Mouse (Mus musculus): ENCODE data around the gene Prkcd.

Gene Prkcd

DNA sequence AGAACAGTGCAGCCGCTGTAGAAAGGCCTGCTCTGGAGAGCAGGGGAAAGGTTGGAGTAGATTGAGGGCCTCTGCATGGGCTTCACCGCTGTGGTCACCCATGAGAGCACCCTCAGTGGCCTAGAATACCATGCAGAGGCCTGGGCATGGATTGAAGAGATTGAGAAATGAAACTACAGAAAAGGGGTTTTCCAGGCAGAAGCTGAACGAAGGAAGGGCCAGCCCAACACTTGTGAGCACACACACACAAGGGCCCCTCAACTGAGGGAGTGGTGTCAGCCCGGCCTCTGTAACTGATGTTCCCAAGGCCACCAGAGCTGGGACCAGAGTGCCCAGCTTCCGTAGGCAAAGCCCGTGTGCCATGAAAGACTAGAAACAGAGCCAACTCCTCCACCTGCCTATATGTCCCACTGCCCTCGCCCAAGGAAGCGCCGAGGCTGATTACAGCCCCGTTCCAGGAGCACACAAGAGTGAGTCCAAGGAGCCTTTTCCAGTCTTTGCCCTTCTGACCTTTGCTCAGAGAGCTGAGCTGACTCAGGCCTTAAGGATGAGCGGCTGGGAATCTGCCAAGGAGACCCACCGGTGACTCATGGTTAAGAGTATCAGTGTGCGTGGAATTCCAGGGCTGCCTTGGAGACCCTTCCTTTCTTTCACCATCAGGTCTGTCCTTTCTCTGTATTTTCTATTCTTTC lies 9.4 kb upstream of the Prkcd start:
- no peak for DNase-seq (ENCODE audit: low spot score in 2 of 2)

DNA sequence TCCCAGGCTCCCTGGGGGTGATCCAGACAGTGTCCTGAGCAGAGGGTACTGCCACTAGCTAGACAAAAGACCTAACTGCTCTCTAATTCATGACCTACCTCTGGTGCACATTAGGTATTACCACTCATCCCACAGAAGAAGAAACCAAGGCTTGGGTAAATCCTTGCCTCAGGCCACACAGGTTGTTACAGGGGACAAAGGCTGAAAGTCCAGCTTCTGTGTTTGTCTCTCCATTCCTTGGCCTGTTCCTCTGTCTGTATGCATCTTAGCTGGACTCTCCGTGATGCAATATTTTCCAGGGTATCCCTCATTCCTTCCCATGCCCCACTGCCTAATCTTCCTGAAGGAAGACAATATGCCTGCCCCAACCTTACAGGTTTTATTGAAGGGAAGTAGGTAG lies 8.4 kb upstream of the Prkcd start:
- DNase-seq (ENCODE audit: low spot score in 2 of 2) = no peak

DNA sequence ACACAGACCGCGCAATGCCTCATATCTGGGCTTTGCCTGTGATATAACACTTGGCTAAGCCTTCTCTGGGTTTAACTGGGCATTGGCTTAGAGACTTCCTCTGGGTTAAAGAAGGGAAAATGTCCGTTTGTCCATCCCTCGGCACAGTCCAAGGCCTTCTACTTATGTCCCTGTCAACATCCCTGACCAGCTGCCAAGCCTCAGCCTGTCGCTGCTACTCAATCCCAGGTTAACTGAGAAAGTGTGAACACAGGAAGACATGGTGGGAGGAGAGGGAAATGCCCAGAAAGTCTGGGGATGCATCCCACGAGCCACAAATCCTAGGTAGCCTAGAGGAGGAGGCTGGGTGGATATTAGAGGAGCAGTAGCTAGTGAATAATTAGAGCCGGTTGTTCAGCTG lies 7.7 kb upstream of the Prkcd start:
- DNase-seq (ENCODE audit: low spot score in 2 of 2) = no peak

DNA sequence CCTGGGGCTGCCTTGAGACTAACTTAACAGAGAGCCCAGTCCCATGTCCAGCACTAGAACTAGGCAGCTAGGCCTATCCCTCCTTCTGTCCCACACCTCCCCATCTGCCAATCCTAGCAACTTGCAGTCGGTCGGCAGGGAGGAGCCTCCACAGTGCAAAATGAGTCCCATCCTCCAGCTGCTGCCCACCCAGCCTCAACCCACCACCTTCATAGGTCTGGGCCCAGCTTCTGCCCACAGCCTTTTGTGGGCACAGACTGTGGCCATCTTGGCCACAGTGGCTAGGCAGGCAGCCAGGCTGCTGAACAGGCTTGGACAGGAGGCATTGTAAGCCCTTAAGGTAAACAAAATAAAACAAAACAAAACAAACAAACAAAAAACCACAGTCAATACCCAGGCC lies 5.8 kb upstream of the Prkcd start:
- no peak for DNase-seq (ENCODE audit: low spot score in 2 of 2)

DNA sequence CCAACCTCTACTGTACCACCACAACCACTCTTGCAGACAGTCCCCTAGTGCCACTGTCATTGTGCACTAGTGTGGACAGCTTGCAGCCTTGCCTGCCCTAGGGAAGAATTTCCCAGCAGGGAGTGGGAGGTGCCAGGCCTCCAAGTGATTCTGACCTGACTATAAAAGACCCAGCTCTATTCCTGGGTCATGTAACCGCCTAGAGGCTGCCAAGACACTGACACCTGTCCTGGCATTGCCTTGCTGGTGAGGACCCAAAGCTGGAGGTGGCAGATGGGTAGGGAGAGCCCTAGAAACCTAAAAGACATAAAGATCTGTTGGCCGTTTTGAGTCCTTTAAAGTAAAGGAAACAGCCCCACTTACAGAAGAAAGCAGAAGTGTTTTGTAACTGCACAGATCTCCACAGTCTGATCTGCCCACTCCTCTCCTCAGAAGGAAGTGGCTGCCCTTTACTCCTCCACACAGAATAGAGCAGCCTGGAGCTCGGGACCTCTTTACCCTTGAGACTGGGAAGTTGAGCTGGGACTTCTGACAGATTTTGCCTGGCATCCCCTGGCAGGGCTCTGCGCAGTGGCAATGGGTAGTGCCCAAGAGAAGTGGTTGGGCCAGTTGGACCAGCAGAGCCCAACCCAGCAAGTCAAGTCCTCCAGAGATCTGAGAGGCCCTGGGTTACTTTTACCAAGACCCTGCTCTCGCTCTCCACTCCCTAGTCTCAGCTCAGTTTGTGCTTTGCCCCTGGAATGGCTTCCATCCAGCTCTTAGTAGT lies 5.0 kb upstream of the Prkcd start:
- no peak for DNase-seq (ENCODE audit: low spot score in 2 of 2)

DNA sequence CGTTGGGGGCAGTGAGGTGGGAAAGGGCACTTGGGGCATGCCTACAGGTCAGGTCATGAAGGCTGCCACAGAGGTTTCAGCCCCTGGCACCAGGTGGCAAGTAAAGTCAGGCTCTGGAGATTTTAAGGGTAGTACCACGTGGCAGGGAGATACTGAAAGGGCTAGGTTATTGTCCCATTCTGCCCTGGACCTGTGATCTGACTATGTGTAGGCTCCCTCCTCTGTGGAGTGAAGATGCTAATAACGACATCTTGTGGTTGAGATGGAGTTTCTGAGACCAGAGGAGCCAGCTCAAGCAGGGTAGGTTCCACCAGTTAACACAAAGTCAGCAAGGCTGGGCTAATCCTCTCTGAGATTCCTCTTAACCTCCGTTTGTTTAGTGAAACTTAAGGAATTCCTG lies 3.8 kb upstream of the Prkcd start:
- no peak for DNase-seq (ENCODE audit: low spot score in 2 of 2)

DNA sequence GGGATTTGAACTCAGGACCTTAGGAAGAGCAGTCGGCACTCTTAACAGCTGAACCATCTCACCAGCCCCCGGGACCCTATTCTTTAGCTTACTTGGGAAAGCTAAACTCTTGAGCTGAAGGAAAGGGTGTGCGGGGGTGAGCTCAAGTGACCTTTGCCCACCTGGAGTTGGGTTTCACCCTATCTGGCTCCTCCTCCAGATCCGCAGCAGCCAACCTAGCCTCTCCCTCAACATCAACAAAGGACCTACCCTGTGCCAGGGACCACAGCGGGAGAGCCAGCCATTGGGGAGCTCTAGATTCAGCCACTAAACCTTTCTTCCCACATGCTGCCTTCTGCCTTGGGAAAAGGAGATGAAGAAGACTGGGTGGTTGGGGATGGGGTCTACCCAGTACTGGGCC lies 2.2 kb upstream of the Prkcd start:
- no peak for DNase-seq (ENCODE audit: low spot score in 2 of 2)

DNA sequence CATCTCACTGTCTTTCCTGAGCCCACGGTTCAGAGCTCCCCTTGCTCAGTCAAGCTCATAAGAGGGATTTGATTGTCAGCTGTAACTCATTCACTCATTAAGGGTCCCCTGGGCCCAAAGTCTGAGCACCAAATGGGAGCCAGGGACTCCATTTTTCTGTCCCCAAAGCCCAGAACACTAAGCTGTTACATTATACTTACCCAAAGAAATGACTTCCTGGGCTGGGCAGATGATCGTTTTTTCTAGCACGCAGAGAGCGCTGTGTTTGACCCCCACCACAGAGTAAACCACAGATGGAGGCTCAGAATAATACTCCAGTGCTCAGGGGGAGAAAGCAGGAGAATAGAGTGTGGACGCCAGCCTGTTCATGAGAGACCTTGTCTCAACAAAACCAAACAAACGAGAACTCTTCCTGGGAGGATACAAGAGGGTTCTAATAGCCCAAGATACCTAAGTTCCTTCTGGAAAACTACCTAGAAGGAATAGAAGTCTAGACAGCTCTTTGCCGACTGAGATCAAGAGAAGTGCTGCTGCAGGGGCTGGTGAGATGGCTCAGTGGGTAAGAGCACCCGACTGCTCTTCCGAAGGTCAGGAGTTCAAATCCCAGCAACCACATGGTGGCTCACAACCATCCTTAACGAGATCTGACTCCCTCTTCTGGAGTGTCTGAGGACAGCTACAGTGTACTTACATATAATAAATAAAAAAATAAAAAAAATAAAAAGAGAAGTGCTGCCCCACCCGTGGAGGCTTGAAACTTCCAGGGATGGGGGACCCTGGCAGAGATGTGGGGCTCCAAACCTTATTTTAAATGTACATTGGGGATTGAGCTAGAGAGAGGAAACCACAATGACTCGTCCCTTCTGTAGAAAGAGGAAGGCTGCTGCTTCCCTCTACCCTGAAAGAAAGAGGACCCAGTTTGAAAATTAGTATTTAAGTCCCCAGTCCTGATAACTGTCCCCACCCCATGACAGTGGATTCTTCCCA lies 1.0 kb upstream of the Prkcd start:
- DNase-seq (ENCODE audit: low spot score in 2 of 2) = no peak

DNA sequence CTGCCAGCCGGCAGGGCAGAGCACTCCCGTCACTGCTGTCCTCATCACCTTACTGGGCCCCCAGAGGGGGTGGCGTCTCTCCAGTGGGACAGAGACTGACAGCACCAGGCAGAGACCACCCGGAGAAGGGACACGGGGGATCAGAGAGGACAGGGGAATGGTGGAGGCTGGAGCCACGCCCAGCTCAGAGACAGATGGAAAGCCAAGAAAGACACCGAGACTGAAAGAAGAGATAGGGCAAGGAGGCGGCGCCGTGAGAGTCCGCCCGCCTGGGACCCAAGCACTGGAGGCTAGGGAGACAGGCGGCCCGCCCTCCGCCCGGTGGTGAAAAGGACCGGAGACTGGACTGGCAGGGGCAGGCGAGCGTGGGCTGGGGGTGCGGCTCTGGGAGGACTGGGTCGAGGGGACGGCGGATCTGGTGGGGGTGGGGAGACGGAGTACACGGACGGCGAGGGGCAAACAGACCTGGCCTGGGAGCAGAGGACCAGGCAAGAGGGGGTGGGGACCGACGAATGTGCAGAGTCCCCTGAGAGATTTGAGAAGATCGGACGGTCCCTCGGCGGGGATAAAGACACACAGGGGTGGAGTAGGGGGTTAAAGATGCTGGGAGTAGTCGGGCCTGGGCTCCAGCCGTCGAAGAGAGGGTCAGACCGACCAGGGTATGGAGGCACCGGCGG lies 741 bp downstream of the Prkcd start:
- DNase-seq (ENCODE audit: low spot score in 2 of 2) = peak; percentile 58 to 71

DNA sequence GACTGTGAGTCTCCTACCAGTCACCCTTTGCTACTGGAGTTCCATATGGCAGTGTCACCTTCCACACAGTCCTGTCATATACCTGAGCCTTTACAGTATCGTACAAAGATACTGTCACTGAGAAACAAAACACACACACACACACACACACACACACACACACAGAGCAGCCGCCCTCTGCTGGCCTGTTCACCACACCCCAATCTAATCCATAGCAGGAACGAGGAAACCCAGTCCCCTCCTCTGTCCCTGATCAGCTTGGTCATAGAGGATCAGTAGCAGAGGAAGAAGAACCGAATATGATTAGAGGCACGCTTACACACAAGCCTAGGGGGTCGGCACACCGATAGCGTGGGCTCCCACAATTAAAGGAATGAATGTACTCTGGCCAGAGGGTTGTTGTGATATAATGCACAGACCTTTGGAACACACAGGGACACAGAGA lies 1.7 kb downstream of the Prkcd start:
- DNase-seq (ENCODE audit: low spot score in 2 of 2) = no peak

DNA sequence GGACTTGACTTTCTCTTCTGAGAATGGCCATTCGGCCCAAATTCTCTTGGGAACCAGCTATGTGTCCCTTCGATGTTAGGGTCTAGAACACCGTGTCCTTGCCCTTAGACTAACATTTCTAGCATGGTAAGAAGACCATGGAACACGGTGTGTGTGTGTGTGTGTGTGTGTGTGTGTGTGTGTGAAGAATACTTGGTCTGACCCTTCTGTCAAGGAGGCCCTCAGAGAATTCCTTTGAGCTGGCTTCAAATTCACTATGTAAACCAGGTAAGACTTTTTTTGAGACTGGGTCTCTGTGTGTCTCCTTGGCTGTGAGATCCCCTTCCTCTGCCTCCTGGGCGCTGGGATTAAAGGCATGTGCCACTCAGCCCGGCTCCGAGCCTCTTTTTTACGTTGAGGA lies 3.5 kb downstream of the Prkcd start:
- no peak for DNase-seq (ENCODE audit: low spot score in 2 of 2)

DNA sequence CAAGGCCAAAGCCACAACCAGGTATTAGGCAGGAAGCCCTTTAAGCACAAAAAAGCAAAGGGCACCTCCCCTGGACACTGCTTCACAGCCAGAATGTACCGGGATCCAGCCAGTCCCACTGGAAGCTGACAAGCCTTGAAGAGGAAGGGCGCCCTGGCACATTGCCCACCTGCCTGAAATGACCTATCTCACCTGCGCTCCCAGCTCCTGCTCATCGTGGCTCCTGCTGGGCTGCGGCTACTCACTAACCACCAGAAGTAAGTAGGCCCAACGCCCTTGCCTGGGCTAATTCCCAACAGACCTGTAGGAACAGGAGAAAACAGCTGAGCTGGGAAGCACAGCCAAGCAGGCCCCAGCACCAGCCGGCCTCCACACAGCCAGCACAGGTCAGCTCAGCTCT lies 3.9 kb downstream of the Prkcd start:
- no peak for DNase-seq (ENCODE audit: low spot score in 2 of 2)

DNA sequence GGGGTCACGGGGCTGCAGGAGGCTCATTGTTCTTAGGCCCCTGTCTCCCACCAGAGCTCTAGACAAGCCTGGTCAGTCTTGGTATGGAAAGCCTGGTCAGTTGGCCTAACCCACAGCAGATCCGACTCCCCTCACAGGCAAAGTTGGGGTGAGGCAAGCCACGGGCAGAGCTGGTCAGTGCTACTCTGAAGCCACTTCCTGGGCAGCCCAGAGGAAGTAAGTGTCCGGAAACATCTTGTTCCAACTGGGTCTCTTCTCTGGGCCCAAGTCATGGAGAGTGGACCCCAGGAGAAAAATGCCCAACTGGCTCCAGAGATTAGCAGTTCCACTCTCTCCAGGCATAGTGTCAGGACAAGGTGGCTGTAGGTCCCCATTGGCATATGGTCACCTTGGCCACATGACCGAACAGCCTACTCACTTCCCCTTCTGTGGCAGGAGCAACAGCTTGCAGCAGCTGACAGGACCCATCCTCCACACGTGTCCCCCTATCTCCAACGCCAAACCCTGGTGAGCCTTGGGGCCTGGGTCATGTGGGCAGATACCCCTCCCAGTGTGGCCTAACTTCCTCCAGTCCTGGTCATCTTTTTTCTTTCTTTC lies 5.9 kb downstream of the Prkcd start:
- DNase-seq (ENCODE audit: low spot score in 2 of 2) = no peak

DNA sequence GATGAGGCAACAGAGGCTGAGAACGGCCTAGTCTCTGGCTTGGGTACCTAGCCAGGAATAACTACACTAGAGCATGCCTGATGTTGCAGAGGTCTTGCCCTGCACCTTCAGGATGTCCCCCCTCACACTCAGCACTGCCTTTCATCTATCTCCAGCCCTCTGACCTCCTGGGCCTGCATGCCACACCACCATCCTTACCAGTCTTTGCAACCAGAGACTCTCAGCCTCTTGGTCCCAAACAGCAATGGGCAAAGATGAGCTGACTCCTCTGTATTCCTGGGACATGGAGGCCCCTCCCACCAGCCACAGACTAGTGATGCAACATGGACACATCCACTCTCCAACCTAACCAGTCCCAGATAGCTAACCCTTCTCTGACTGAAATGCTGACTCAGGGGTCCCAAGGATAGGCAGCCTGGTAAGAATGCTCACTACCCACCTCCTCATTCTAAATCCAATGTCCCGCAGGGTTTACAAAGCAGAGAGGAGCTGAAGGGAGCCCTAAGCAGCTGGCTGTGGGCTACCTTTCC lies 7.2 kb downstream of the Prkcd start:
- DNase-seq (ENCODE audit: low spot score in 2 of 2) = no peak

DNA sequence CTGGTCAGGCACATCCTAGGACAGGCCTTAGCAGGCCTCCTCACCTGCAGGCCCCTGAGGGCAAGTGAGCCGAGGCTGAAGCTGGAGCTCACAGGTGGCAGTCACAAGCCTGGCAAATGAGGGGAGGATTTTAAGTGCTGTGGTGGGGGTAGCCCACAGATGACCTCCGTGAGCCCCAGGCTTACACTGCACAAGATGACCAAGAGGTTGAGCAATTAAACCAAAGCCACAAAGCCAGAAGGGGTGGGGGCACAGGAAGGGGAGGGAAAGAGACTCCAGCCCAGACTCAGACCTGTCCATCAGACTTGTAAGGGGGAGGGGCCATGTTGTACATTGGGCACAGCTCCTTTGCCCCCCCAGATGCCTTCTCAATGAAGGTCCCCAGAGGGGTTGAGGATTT lies 9.3 kb downstream of the Prkcd start:
- no peak for DNase-seq (ENCODE audit: low spot score in 2 of 2)

DNA sequence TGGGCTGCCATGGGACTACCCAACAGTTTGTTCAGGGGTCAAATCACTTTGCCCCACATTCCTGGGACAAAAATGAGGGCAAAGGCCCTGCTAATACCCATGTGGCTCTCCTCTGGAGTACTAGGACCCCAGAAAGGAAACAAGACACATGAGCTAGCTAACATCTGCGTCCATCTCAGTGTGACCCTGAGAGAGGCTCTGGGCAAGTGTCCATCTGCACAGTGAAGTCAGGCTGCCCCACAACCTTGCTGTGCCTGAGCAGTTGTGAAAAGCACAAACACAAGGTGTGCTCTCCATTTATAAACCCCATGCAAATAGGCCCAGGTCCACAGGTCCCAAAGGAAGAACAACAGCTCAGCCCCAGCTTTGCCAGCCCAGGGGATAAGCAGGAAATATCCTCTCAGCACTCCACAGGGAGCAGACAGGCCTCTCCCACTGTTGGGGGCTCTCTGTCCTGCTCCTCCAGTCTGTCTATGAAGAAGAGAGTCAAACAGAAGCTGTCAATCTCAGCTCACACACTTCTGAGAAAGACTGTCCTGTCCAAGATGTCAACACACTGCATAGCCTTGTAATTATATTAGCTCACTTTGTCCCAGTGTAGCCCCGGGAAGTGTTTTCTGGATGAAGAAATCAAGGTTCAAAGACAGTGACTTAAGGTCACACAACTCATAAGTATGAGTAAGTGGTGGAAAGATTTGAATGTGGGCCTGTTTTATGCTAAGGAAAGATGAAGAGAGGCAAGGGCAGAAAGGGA lies 12.9 kb downstream of the Prkcd start:
- no peak for DNase-seq (ENCODE audit: low spot score in 2 of 2)

DNA sequence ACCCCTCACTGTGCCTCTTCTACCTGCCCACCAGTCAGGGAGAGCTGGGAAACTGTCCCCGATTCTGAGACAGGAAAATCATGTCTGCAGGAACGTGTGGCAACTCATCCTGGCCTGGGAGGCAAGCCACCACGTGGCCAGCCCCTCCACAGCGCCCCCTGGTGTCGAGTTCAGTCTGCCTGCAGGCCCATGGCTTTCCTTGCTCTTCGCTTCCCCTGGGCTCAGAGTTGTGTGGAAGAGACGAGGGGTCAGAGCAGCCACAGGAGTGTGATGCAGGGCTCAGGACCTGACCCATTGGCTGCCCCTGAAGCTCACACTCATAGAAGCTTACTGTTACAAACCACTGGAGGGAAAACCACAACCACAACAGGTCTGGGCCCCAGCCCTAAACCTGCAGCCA lies 13.5 kb downstream of the Prkcd start:
- peak; percentile 72 to 90 for DNase-seq (ENCODE audit: low spot score in 2 of 2)

DNA sequence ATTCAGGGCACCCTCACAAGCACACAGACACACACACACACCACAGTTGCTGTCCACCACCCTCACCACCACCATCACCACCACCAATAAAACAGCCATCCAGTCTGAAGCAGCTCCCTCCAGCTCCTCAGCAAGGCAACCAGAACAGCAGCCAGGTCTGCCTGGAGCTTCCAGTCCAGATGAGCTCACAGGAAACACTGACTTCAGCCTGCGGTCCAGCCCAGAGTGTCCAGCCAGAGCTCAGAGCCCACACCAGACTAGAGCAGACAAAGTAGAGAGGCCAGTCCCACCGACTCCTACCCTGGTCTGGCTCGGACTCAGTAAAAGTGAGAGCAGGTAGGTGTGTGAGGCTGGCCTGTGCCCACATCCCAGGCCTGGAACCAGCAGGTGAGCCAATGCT lies 15.1 kb downstream of the Prkcd start:
- no peak for DNase-seq (ENCODE audit: low spot score in 2 of 2)

DNA sequence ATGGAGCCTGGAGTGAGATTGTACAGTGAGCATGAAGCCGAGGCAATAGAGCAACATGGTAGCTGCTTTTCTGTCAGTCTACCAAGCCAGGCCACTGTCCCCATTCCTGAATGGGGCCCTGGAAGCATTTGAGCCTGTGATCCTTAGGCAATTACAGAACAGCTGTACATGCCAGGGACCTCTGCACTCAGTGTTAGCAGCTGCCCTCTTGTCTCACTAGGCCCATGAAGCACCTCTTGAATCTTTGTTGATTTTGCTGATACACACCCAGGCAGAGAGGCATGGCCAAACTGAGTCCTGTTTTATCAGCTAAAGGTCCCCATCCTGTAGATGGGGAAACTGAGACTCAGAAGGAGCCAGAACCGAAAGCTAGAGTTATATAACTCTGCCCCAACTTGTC lies 15.7 kb downstream of the Prkcd start:
- DNase-seq (ENCODE audit: low spot score in 2 of 2) = no peak

DNA sequence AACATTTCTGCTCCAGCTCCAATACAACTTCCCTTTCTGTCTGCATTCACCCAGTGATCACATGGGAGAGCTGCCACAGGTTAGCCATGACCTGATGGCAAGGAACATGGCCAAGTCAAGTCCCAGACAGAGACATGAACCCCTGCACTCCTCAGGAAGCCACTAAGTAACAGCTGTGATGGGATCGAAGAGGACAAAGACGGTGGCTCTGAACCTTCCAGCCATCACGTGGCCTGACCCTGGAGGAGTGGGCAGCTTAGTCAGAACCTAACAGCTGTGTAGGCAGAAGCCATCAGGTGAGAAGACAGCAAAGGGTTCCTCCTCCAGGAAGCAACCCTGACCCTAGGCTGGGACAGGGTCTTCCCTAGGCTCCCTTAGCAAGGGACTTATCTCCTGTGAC lies 16.5 kb downstream of the Prkcd start:
- DNase-seq (ENCODE audit: low spot score in 2 of 2) = no peak

Measured in urinary bladder, postnatal 4 days (tissue).